In genomic region chr14:118277704-118278498, GRCm38 (mm10) we compare ENCODE assay signal across 26 mouse cellular contexts. TPM values are rescaled to one million over a fixed set of nuclear protein-coding genes. Genes with fewer than 3 reads are reported as not detected.
DNase-seq lines count a peak whose midpoint lies in the region; ATAC-seq and TF ChIP-seq lines count a peak whose summit lies in the region.
"Had no signal": no experiment of that assay in that cellular context is flagged by ENCODE, and none has a peak within 500 bp of the region (broad histone marks: within the 10 kb centered on the region; RNA-seq: fewer than 3 reads in every experiment).

No protein-coding gene starts in this region.

- H3K9ac ChIP-seq in liver, embryonic 12.5 days = no peak overlapping the region
- no peak overlapping the region for H3K9ac ChIP-seq in liver, embryonic 16.5 days (ENCODE audit: low read depth, low read length)
- no peak overlapping the region for H3K9ac ChIP-seq in forebrain, embryonic 16.5 days (replicated peaks; ENCODE audit: low read depth, low read length)
- H3K9ac ChIP-seq: forebrain, embryonic 15.5 days; heart, embryonic 12.5 days had no signal

- no peak for DNase-seq in testis, postnatal 14 days (ENCODE audit: low spot score)
- DNase-seq in left cerebral cortex, postnatal 4 days = no peak
- no peak for DNase-seq in urinary bladder, postnatal 10 days (ENCODE audit: low spot score)
- no peak for DNase-seq in gastrocnemius, postnatal 10 days
- DNase-seq: adrenal gland, adult 8-10 months; adrenal gland, postnatal 36 days; B cell, adult 2 months; cerebellum, adult 2 months; cerebellum, postnatal 10 days; gastrocnemius, postnatal 14 days; heart, adult 2 months had no signal

- H3K27ac ChIP-seq in testis, adult 2 months (ENCODE audit: control insufficient read depth, insufficient read depth, low read depth, low read length) = no peak overlapping the region
- no peak overlapping the region for H3K27ac ChIP-seq in liver, embryonic 12.5 days
- no peak overlapping the region for H3K27ac ChIP-seq in liver, embryonic 16.5 days (ENCODE audit: low read length)
- no peak overlapping the region for H3K27ac ChIP-seq in forebrain, embryonic 16.5 days (ENCODE audit: low read length)
- H3K27ac ChIP-seq: embryonic facial prominence, embryonic 10.5 days; forebrain, embryonic 15.5 days; heart, adult 2 months; hindbrain, embryonic 10.5 days had no signal

- no peak for TF ChIP-seq POLR2A in testis, adult 2 months (IDR thresholded peaks at IDR 0.05; ENCODE audit: control insufficient read depth, low read depth, low read length)

- no peaks in the 10 kb centered on the region for H3K9me3 ChIP-seq in liver, embryonic 12.5 days (replicated peaks)
- no peaks in the 10 kb centered on the region for H3K9me3 ChIP-seq in liver, embryonic 16.5 days (replicated peaks; ENCODE audit: control insufficient read depth, low read length)
- H3K9me3 ChIP-seq in forebrain, embryonic 16.5 days (ENCODE audit: control insufficient read depth, low read length) = no peaks in the 10 kb centered on the region

- H3K27me3 ChIP-seq in testis, adult 2 months (ENCODE audit: control insufficient read depth, insufficient read depth, low read length) = no peaks in the 10 kb centered on the region
- no peaks in the 10 kb centered on the region for H3K27me3 ChIP-seq in liver, embryonic 12.5 days (replicated peaks)
- H3K27me3 ChIP-seq in liver, embryonic 16.5 days (ENCODE audit: control insufficient read depth, insufficient read depth, low read depth, low read length) = no peaks in the 10 kb centered on the region
- no peaks in the 10 kb centered on the region for H3K27me3 ChIP-seq in forebrain, embryonic 16.5 days (replicated peaks; ENCODE audit: control insufficient read depth, insufficient read depth, low read length)
- H3K27me3 ChIP-seq: forebrain, embryonic 15.5 days; heart, embryonic 12.5 days had no signal

- ATAC-seq in liver, embryonic 12.5 days = peak; percentile 72
- peak; percentile 88 for ATAC-seq in liver, embryonic 16.5 days (ENCODE audit: low read depth)
- no peak for ATAC-seq in forebrain, embryonic 16.5 days
- ATAC-seq: CD4-positive, CD25-positive, alpha-beta regulatory T cell, adult 4 months; forebrain, embryonic 15.5 days had no signal

- WGBS in liver, embryonic 12.5 days (ENCODE audit: insufficient replicate concordance) = 67% methylated on average over 7 of the region's 7 CpGs
- 63% methylated on average over 7 of the region's 7 CpGs for WGBS in liver, embryonic 16.5 days (ENCODE audit: insufficient replicate concordance)
- WGBS in forebrain, embryonic 16.5 days = 86% methylated on average over 7 of the region's 7 CpGs

- TF ChIP-seq CTCF in testis, adult 2 months (IDR thresholded peaks at IDR 0.05; ENCODE audit: control insufficient read depth, insufficient read depth, insufficient replicate concordance, low read depth, low read length) = no peak

- H3K36me3 ChIP-seq in testis, adult 2 months (ENCODE audit: control insufficient read depth, insufficient read depth, low read length) = no peaks in the 10 kb centered on the region
- H3K36me3 ChIP-seq in liver, embryonic 12.5 days = no peaks in the 10 kb centered on the region
- no peaks in the 10 kb centered on the region for H3K36me3 ChIP-seq in liver, embryonic 16.5 days (ENCODE audit: control insufficient read depth, insufficient read depth)
- H3K36me3 ChIP-seq in forebrain, embryonic 16.5 days (ENCODE audit: control insufficient read depth, insufficient read depth) = no peaks in the 10 kb centered on the region
- H3K36me3 ChIP-seq: embryonic facial prominence, embryonic 10.5 days; forebrain, embryonic 15.5 days; G1E; heart, embryonic 12.5 days had no signal

- intact Hi-C loops in left cerebral cortex, postnatal 4 days (cut with DNase I) = no loop called here

- peak overlapping the region; percentile 71 for H3K4me3 ChIP-seq in testis, adult 2 months (ENCODE audit: control insufficient read depth, low read depth, low read length)
- no peak overlapping the region for H3K4me3 ChIP-seq in liver, embryonic 12.5 days
- H3K4me3 ChIP-seq in liver, embryonic 16.5 days (ENCODE audit: low read depth, low read length) = no peak overlapping the region
- H3K4me3 ChIP-seq in forebrain, embryonic 16.5 days (replicated peaks; ENCODE audit: low read length) = no peak overlapping the region
- H3K4me3 ChIP-seq: embryonic facial prominence, embryonic 10.5 days; forebrain, embryonic 15.5 days; heart, adult 2 months; heart, embryonic 12.5 days; hindbrain, embryonic 10.5 days had no signal

- no peaks in the 10 kb centered on the region for H3K4me1 ChIP-seq in testis, adult 2 months (ENCODE audit: control insufficient read depth, insufficient read depth, low read length)
- H3K4me1 ChIP-seq in liver, embryonic 12.5 days = 0 out of 2 replicates have a peak, but pooled peaks cover 3% of the 10 kb centered on the region
- H3K4me1 ChIP-seq in liver, embryonic 16.5 days (ENCODE audit: control insufficient read depth, low read depth, low read length) = no peaks in the 10 kb centered on the region
- H3K4me1 ChIP-seq in forebrain, embryonic 16.5 days (replicated peaks; ENCODE audit: control insufficient read depth, insufficient read depth, low read length) = no peaks in the 10 kb centered on the region
- H3K4me1 ChIP-seq: embryonic facial prominence, embryonic 10.5 days; forebrain, embryonic 15.5 days; heart, embryonic 12.5 days had no signal

- H3K4me2 ChIP-seq in liver, embryonic 12.5 days = no peak overlapping the region
- H3K4me2 ChIP-seq in liver, embryonic 16.5 days (ENCODE audit: low read depth, low read length) = no peak overlapping the region
- H3K4me2 ChIP-seq in forebrain, embryonic 16.5 days (ENCODE audit: low read length) = no peak overlapping the region
- H3K4me2 ChIP-seq: forebrain, embryonic 15.5 days; heart, embryonic 12.5 days had no signal

RNA-seq across cellular contexts. Expression of gene Gm9376, which starts 11.1 kb away (rescaled TPM):
- polyA plus RNA-seq in testis, adult 2 months (2012; rRNA removed) = not detected in 2 replicates
- polyA plus RNA-seq in liver, embryonic 12.5 days (2016; fragmentation: Nextera tagmentation; extraction: Ambion mirVana) = not detected in 2 replicates
- not detected in 2 replicates for polyA plus RNA-seq in liver, embryonic 16.5 days (2015; fragmentation: Nextera tagmentation; extraction: Ambion mirVana)
- not detected for total RNA-seq in left cerebral cortex, postnatal 4 days (2021)
- not detected in 2 replicates for polyA plus RNA-seq in forebrain, embryonic 16.5 days (2015; fragmentation: Nextera tagmentation; extraction: Ambion mirVana)
- not detected for total RNA-seq in gastrocnemius, postnatal 10 days (2021)
- total RNA-seq: adrenal gland, adult 8-10 months; adrenal gland, postnatal 36 days; G1E; gastrocnemius, postnatal 14 days; heart, adult 2 months; heart, postnatal 25 days had no signal
- polyA plus RNA-seq: CD4-positive, CD25-positive, alpha-beta regulatory T cell, adult 4 months; cerebellum, adult 2 months; embryonic facial prominence, embryonic 10.5 days; embryonic facial prominence, embryonic 14.5 days; forebrain, embryonic 15.5 days; frontal cortex, adult 2 months; G1E; gonadal fat pad, adult 2 months; heart, adult 2 months; heart, embryonic 12.5 days; heart, embryonic 16.5 days; hindbrain, embryonic 10.5 days had no signal

RNA-seq across cellular contexts. Expression of gene Sox21, which starts 41.1 kb away (rescaled TPM):
- polyA plus RNA-seq in testis, adult 2 months (2012; rRNA removed) = 0.02 TPM in 1 of 2 replicates, not detected in the other
- polyA plus RNA-seq in liver, embryonic 12.5 days (2016; fragmentation: Nextera tagmentation; extraction: Ambion mirVana) = 0.02 TPM in 1 of 2 replicates, not detected in the other
- polyA plus RNA-seq in liver, embryonic 16.5 days (2015; fragmentation: Nextera tagmentation; extraction: Ambion mirVana) = not detected in 2 replicates
- total RNA-seq in left cerebral cortex, postnatal 4 days (2021) = 10 to 100 TPM; 10.8 to 11.7 TPM
- polyA plus RNA-seq in forebrain, embryonic 16.5 days (2015; fragmentation: Nextera tagmentation; extraction: Ambion mirVana) = 4.8 and 5.9 TPM in 2 replicates
- not detected for total RNA-seq in gastrocnemius, postnatal 10 days (2021)
- total RNA-seq: gastrocnemius, postnatal 14 days; heart, adult 2 months; heart, postnatal 25 days had no signal
- polyA plus RNA-seq: CD4-positive, CD25-positive, alpha-beta regulatory T cell, adult 4 months had no signal
